Mouse (Mus musculus) olfactory bulb, adult 2 months (tissue): ENCODE measurements at regions not wholly inside any gene's neighbourhood (a gene's known extent, or its start where the extent isn't known, plus 50 kb on each side); places are given as distances from the start of the nearest gene placed in this dataset.

ENCODE experiments used
- CTCF ChIP-seq: fragments of 200-500 bp; IDR thresholded peaks from 2 replicates; pipeline ENCODE4 v1.5.1; 2012; ENCODE audit warnings: low read depth, mild to moderate bottlenecking, low read length, moderate library complexity; ENCODE audit not compliant: insufficient read depth
- POLR2A ChIP-seq: fragments of 200-500 bp; IDR thresholded peaks from 2 replicates; pipeline ENCODE4 v1.6.1; 2012; ENCODE audit warnings: mild to moderate bottlenecking, low read depth, low read length, moderate library complexity; ENCODE audit not compliant: insufficient read depth

DNA sequence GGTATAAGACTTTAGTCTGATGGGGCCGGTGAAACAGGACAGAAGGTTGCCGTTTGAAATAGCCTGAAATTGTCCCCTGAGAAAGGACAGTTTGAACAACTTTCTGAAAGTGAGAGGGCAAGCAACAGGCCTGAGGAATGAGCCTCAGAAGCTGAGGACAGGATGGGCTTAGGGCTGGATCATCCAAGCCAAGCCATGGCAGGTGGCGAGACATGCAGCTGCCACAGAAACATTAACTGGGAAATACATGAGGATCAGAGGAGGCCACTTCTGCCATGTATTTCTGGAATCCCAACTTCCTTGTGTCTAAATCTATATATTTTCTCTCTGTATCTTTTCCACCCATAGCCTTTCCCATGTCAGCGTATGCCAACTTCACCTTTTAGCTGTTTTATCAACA, 491.5 kb upstream of the Adamts16 start:
- no peak for TF ChIP-seq CTCF
- no peak for TF ChIP-seq POLR2A
